ENCODE assay signal across 10 mouse cellular contexts in the genomic region with DNA sequence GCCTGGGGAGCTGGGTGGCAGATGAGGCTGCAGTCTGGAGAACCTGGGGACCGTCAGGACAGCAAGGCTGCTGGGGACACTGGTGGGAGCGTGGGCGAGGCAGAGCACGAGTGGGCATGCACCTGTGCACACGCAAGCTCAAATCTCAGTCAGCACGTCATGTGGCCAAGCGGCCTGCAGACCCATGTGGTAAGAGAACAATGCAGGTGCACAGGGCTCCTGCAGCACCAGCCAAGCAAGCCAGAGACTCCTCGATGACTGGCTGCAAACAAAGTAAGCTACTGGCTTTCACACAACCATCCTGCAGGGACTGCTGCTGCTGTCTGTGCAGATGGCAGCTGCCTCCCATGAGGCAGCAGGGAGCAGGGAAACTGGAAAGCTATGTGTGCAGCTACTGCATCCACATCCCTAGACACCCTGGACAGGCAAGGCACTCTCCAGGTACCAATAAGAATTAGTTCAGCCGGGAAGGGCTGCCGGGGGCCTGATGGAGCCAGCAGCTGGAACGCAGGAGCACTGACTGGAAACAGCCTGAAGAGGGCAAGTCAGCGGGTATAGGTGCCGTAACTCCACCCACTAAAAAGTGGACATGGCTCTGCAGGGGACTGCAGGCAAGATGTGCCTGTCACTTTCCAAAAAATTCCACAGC. TPM values are rescaled to one million over a fixed set of nuclear protein-coding genes. Genes with fewer than 3 reads are reported as not detected.
A peak's percentile ranks its signal among the peaks of the same experiment; 100 is the strongest.
DNase-seq lines count a peak whose midpoint lies in the region; ATAC-seq and TF ChIP-seq lines count a peak whose summit lies in the region.
"Had no signal": no experiment of that assay in that cellular context is flagged by ENCODE, and none has a peak within 500 bp of the region (broad histone marks: within the 10 kb centered on the region; RNA-seq: fewer than 3 reads in every experiment).

No protein-coding gene starts in this region.

- no peak overlapping the region for H3ac ChIP-seq in myocyte (ENCODE audit: control insufficient read depth, insufficient read length)

- DNase-seq in forebrain, embryonic 14.5 days (ENCODE audit: low spot score): no peak
- DNase-seq in layer of hippocampus, adult 11-12 months (ENCODE audit: low spot score): peak; percentile 41
- DNase-seq in layer of hippocampus, adult 8-10 months (ENCODE audit: low spot score in 2 of 2): no peak
- DNase-seq in thymus, postnatal 4 days: peak; percentile 4
- no peak for DNase-seq in thymus, postnatal 0 days (ENCODE audit: low spot score)
- no peak for DNase-seq in retina, postnatal 1 day
- DNase-seq: kidney, adult 8-10 months had no signal

- WGBS in forebrain, embryonic 14.5 days: 60% methylated on average over 13 of the region's 13 CpGs
- WGBS in forebrain, embryonic 16.5 days: 58% methylated on average over 13 of the region's 13 CpGs

- H3K4me2 ChIP-seq in forebrain, embryonic 14.5 days (ENCODE audit: low read length): no peak overlapping the region
- H3K4me2 ChIP-seq in forebrain, embryonic 16.5 days (ENCODE audit: low read length): no peak overlapping the region
- H3K4me2 ChIP-seq in myocyte (ENCODE audit: low read depth): no peak overlapping the region

- no peaks in the 10 kb centered on the region for H3K4me1 ChIP-seq in forebrain, embryonic 14.5 days (ENCODE audit: control insufficient read depth, insufficient read depth, low read length)
- no peaks in the 10 kb centered on the region for H3K4me1 ChIP-seq in forebrain, embryonic 16.5 days (replicated peaks; ENCODE audit: control insufficient read depth, insufficient read depth, low read length)

- 0 out of 2 replicates have a peak overlapping the region, but pooled peaks have one; percentile 27 for H3K27ac ChIP-seq in forebrain, embryonic 14.5 days (ENCODE audit: low read depth, low read length)
- H3K27ac ChIP-seq in forebrain, embryonic 16.5 days (ENCODE audit: low read length): no peak overlapping the region
- H3K27ac ChIP-seq: liver, embryonic 14.5 days had no signal

- H3K36me3 ChIP-seq in forebrain, embryonic 14.5 days (ENCODE audit: control insufficient read depth, insufficient read depth, low read length): peaks cover 43% of the 10 kb centered on the region
- H3K36me3 ChIP-seq in forebrain, embryonic 16.5 days (ENCODE audit: control insufficient read depth, insufficient read depth): peaks cover 16% of the 10 kb centered on the region
- no peaks in the 10 kb centered on the region for H3K36me3 ChIP-seq in myocyte (ENCODE audit: control insufficient read depth, insufficient read depth)

- H3K9ac ChIP-seq in forebrain, embryonic 14.5 days (ENCODE audit: low read length): no peak overlapping the region
- H3K9ac ChIP-seq in forebrain, embryonic 16.5 days (replicated peaks; ENCODE audit: low read depth, low read length): no peak overlapping the region
- H3K9ac ChIP-seq: liver, embryonic 14.5 days had no signal

- no peaks in the 10 kb centered on the region for H3K9me3 ChIP-seq in forebrain, embryonic 14.5 days (replicated peaks; ENCODE audit: control insufficient read depth, low read length)
- no peaks in the 10 kb centered on the region for H3K9me3 ChIP-seq in forebrain, embryonic 16.5 days (ENCODE audit: control insufficient read depth, low read length)

- H3K4me3 ChIP-seq in forebrain, embryonic 14.5 days (ENCODE audit: low read depth, low read length): no peak overlapping the region
- no peak overlapping the region for H3K4me3 ChIP-seq in forebrain, embryonic 16.5 days (replicated peaks; ENCODE audit: low read length)
- H3K4me3 ChIP-seq in myocyte: no peak overlapping the region

- ATAC-seq in forebrain, embryonic 14.5 days: no peak
- no peak for ATAC-seq in forebrain, embryonic 16.5 days

- H3K79me2 ChIP-seq in myocyte (ENCODE audit: control insufficient read depth, insufficient read depth): no peaks in the 10 kb centered on the region

- TF ChIP-seq POLR2A in myocyte (IDR thresholded peaks at IDR 0.05; ENCODE audit: insufficient read length, low read depth): peak; percentile 63

- no peaks in the 10 kb centered on the region for H3K27me3 ChIP-seq in forebrain, embryonic 14.5 days (replicated peaks; ENCODE audit: control insufficient read depth, insufficient read depth, low read length)
- H3K27me3 ChIP-seq in forebrain, embryonic 16.5 days (replicated peaks; ENCODE audit: control insufficient read depth, insufficient read depth, low read length): 0 out of 2 replicates have a peak, but pooled peaks cover 2% of the 10 kb centered on the region
- no peaks in the 10 kb centered on the region for H3K27me3 ChIP-seq in myocyte (ENCODE audit: control insufficient read depth, insufficient read depth, insufficient read length)

TF ChIP-seq in myocyte, 11 proteins besides CTCF, POLR2A, EP300 and RAD21:
- TF ChIP-seq USF1 (IDR thresholded peaks at IDR 0.05; ENCODE audit: low read depth) (no peak), REST (IDR thresholded peaks at IDR 0.05; ENCODE audit: insufficient read depth, insufficient read length) (no peak), SRF (IDR thresholded peaks at IDR 0.05; ENCODE audit: control insufficient read depth, insufficient read length, low read depth) (no peak), TCF3 (IDR thresholded peaks at IDR 0.05; ENCODE audit: insufficient read length, low read depth) (no peak), POLR2AphosphoS2 (IDR thresholded peaks at IDR 0.05; ENCODE audit: insufficient read length, low read depth) (peak; percentile 95), CEBPB (IDR thresholded peaks at IDR 0.05; ENCODE audit: insufficient read depth, poor library complexity, severe bottlenecking) (no peak), MYOD1 (IDR thresholded peaks at IDR 0.05; ENCODE audit: control insufficient read depth in 1 of 3, insufficient read length in 2 of 3, low read depth in 2 of 3) (peak in 2 of 3 experiments; percentile 33 to 69), TCF12 (IDR thresholded peaks at IDR 0.05; ENCODE audit: insufficient read depth, poor library complexity, severe bottlenecking) (no peak), MYOG (IDR thresholded peaks at IDR 0.05; ENCODE audit: control insufficient read depth in 1 of 3, insufficient read depth in 1 of 3, insufficient read length in 2 of 3, low read depth in 2 of 3) (peak in 2 of 3 experiments; percentile 24 to 53)
TF ChIP-seq in myocyte: peak in this region for 3.

RNA-seq across cellular contexts. Expression of a gene that starts 9.3 kb away (rescaled TPM):
- polyA plus RNA-seq in forebrain, embryonic 14.5 days (2014; fragmentation: Nextera tagmentation; extraction: Ambion mirVana): 147 and 154 TPM in 2 replicates
- 120 and 127 TPM in 2 replicates for polyA plus RNA-seq in forebrain, embryonic 16.5 days (2015; fragmentation: Nextera tagmentation; extraction: Ambion mirVana)
- 100 to 1,000 TPM; 201 to 225 (median 215) TPM for total RNA-seq in layer of hippocampus, adult 8-10 months (2022)
- polyA plus RNA-seq in thymus, postnatal 0 days (2015; fragmentation: Nextera tagmentation; extraction: Ambion mirVana): 83.8 and 85.5 TPM in 2 replicates
- polyA plus RNA-seq in myocyte (2012; fragmentation: generic; extraction: Trizol): 98.2 TPM

RNA-seq across cellular contexts. Expression of a gene that starts 9.3 kb away (rescaled TPM):
- polyA plus RNA-seq in forebrain, embryonic 14.5 days (2014; fragmentation: Nextera tagmentation; extraction: Ambion mirVana): 13.0 and 24.0 TPM in 2 replicates
- polyA plus RNA-seq in forebrain, embryonic 16.5 days (2015; fragmentation: Nextera tagmentation; extraction: Ambion mirVana): 22.2 and 28.9 TPM in 2 replicates
- 10 to 100 TPM; 15.5 to 21.6 (median 19.0) TPM for total RNA-seq in layer of hippocampus, adult 8-10 months (2022)
- 9.5 and 13.4 TPM in 2 replicates for polyA plus RNA-seq in thymus, postnatal 0 days (2015; fragmentation: Nextera tagmentation; extraction: Ambion mirVana)
- 1.7 TPM for polyA plus RNA-seq in myocyte (2012; fragmentation: generic; extraction: Trizol)

RNA-seq across cellular contexts. Expression of a gene that starts 19.3 kb away (rescaled TPM):
- polyA plus RNA-seq in forebrain, embryonic 14.5 days (2014; fragmentation: Nextera tagmentation; extraction: Ambion mirVana): 49.3 and 50.5 TPM in 2 replicates
- polyA plus RNA-seq in forebrain, embryonic 16.5 days (2015; fragmentation: Nextera tagmentation; extraction: Ambion mirVana): 51.4 and 61.8 TPM in 2 replicates
- total RNA-seq in layer of hippocampus, adult 8-10 months (2022): 100 to 1,000 TPM in 2 of 4 experiments, 10 to 100 TPM in 2; 97.1 to 114 (median 103) TPM
- polyA plus RNA-seq in thymus, postnatal 0 days (2015; fragmentation: Nextera tagmentation; extraction: Ambion mirVana): 30.6 and 37.4 TPM in 2 replicates
- polyA plus RNA-seq in myocyte (2012; fragmentation: generic; extraction: Trizol): 233 TPM

RNA-seq across cellular contexts. Expression of a gene that starts 21.9 kb away (rescaled TPM):
- polyA plus RNA-seq in forebrain, embryonic 14.5 days (2014; fragmentation: Nextera tagmentation; extraction: Ambion mirVana): 5.3 TPM in 2 replicates
- polyA plus RNA-seq in forebrain, embryonic 16.5 days (2015; fragmentation: Nextera tagmentation; extraction: Ambion mirVana): 2.6 and 3.7 TPM in 2 replicates
- total RNA-seq in layer of hippocampus, adult 8-10 months (2022): 10 to 100 TPM; 11.1 to 13.6 (median 12.4) TPM
- polyA plus RNA-seq in thymus, postnatal 0 days (2015; fragmentation: Nextera tagmentation; extraction: Ambion mirVana): not detected in 2 replicates
- polyA plus RNA-seq in myocyte (2012; fragmentation: generic; extraction: Trizol): not detected

RNA-seq across cellular contexts. Expression of a gene that starts 37.4 kb away (rescaled TPM):
- 0.10 TPM in 2 replicates for polyA plus RNA-seq in forebrain, embryonic 14.5 days (2014; fragmentation: Nextera tagmentation; extraction: Ambion mirVana)
- polyA plus RNA-seq in forebrain, embryonic 16.5 days (2015; fragmentation: Nextera tagmentation; extraction: Ambion mirVana): 0.05 and 0.12 TPM in 2 replicates
- total RNA-seq in layer of hippocampus, adult 8-10 months (2022): under 1 TPM in 3 of 4 experiments, not detected in 1; 0.10 to 0.57 (median 0.14) TPM
- 0.55 TPM in 2 replicates for polyA plus RNA-seq in thymus, postnatal 0 days (2015; fragmentation: Nextera tagmentation; extraction: Ambion mirVana)
- 4.7 TPM for polyA plus RNA-seq in myocyte (2012; fragmentation: generic; extraction: Trizol)
- polyA plus RNA-seq: liver, embryonic 14.5 days had no signal

Comparison
In these comparisons a context has a peak if more than half of its experiments do, and no peak if none do; other contexts are left out.
1. DNase-seq: peak in layer of hippocampus, adult 11-12 months (single experiment) and thymus, postnatal 4 days (single experiment); none in forebrain, embryonic 14.5 days (single experiment), layer of hippocampus, adult 8-10 months (0 of 2), thymus, postnatal 0 days (single experiment) and retina, postnatal 1 day (single experiment).